Mouse (Mus musculus): ENCODE results near the gene Vmn1r114. TPM values are rescaled to one million over a fixed set of nuclear protein-coding genes. Genes with fewer than 3 reads are reported as not detected.
"Not testable (repeated sequence)": the region's sequence is repeated elsewhere in the genome, so short reads cannot be mapped to it uniquely, and the experiment has no call there.

Vmn1r114 gene
- not detected in 2 replicates for total RNA-seq (2014; rRNA removed; ENCODE audit: low replicate concordance)
- not detected in 2 replicates for polyA plus RNA-seq (2015; fragmentation: Nextera tagmentation; extraction: Ambion mirVana)

DNA sequence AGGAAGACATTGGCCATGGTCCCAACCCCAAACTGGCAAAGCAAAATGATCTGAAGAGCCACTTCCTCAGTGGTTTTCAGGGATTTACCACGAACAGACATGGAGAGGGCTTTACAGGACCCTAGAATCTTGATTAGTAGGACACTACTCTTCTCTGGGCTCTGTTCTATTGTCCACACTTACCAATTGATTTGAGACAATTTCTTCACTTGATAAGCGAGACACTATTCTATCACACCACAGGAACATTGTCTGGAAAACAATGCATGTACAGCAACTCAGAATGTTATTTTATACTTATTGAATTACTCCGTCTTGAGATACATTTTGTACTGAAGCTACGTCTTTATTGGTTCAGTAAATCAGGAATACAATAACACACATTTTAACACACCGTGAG, at the start of gene Vmn1r114:
Gene Vmn1r114 (minus strand): TSS at position 101 of the 400 bp plus-strand sequence.
- H3K4me1 ChIP-seq (ENCODE audit: control insufficient read depth, insufficient read depth); H3K27me3 ChIP-seq (ENCODE audit: control insufficient read depth, insufficient read depth, low read length); H3K27ac ChIP-seq (ENCODE audit: low read depth); H3K9ac ChIP-seq (replicated peaks; ENCODE audit: low read depth, low read length); DNase-seq (ENCODE audit: low spot score); H3K4me2 ChIP-seq (ENCODE audit: low read depth, low read length); H3K9me3 ChIP-seq (replicated peaks; ENCODE audit: control insufficient read depth, low read length); ATAC-seq (ENCODE audit: insufficient read depth, low read depth); H3K36me3 ChIP-seq (replicated peaks; ENCODE audit: control insufficient read depth, insufficient read depth, low read length); H3K4me3 ChIP-seq (ENCODE audit: low read depth, low read length): not testable (repeated sequence)
- no CpG with 5 or more reads among the region's 5 CpGs for WGBS

DNA sequence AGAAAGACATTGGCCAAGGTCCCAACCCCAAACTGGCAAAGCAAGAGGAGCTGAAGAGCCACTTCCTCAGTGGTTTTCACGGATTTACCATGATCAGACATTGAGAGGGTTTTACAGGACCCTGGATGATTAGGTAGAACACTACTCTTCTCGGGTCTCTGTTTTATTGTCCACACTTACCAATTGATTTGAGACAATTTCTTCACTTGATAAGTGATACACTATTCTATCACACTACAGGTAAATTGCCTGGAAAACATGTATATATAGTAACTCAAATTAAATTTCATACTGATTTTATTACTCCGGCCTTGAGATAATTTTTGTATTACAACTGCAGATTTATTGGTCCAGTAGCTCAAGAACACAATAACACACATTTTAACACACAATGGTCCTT, 32.9 kb upstream of the Vmn1r114 start, which contains the start of gene Vmn1r115:
Gene Vmn1r115 (minus strand): TSS at position 101 of the 400 bp plus-strand sequence.
- not testable (repeated sequence) for H3K27ac ChIP-seq (ENCODE audit: low read depth); H3K27me3 ChIP-seq (ENCODE audit: control insufficient read depth, insufficient read depth, low read length); H3K9me3 ChIP-seq (replicated peaks; ENCODE audit: control insufficient read depth, low read length); H3K36me3 ChIP-seq (replicated peaks; ENCODE audit: control insufficient read depth, insufficient read depth, low read length); H3K4me3 ChIP-seq (ENCODE audit: low read depth, low read length); H3K4me2 ChIP-seq (ENCODE audit: low read depth, low read length); H3K4me1 ChIP-seq (ENCODE audit: control insufficient read depth, insufficient read depth); DNase-seq (ENCODE audit: low spot score); ATAC-seq (ENCODE audit: insufficient read depth, low read depth); H3K9ac ChIP-seq (replicated peaks; ENCODE audit: low read depth, low read length)
- WGBS: 50% methylated on average over 1 of the region's 3 CpGs

DNA sequence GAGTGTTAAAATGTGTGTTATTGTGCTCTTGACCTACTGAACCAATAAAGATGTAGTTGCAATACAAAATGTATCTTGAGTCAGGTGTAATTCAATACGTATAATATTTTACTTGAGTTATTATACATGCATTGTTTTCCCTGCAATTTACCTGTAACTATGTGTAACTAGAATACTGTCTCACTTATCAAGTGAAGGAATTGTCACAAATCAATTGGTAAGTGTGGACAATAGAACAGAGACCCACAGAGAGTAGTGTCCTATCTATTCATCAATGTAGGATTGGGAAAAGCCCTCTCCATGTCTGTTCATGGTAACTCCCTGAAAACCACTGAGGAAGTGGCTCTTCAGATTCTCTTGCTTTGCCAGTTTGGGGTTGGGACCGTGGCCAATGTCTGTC, 25.0 kb downstream of the Vmn1r114 start, which contains the start of gene Vmn1r113:
Gene Vmn1r113 (plus strand): TSS at position 301 of the 400 bp plus-strand sequence.
- not testable (repeated sequence) for H3K27ac ChIP-seq (ENCODE audit: low read depth); H3K9me3 ChIP-seq (replicated peaks; ENCODE audit: control insufficient read depth, low read length); H3K27me3 ChIP-seq (ENCODE audit: control insufficient read depth, insufficient read depth, low read length); H3K4me3 ChIP-seq (ENCODE audit: low read depth, low read length); H3K9ac ChIP-seq (replicated peaks; ENCODE audit: low read depth, low read length); H3K36me3 ChIP-seq (replicated peaks; ENCODE audit: control insufficient read depth, insufficient read depth, low read length); H3K4me1 ChIP-seq (ENCODE audit: control insufficient read depth, insufficient read depth); H3K4me2 ChIP-seq (ENCODE audit: low read depth, low read length); DNase-seq (ENCODE audit: low spot score); ATAC-seq (ENCODE audit: insufficient read depth, low read depth)
- 41% methylated on average over 2 of the region's 2 CpGs for WGBS

DNA sequence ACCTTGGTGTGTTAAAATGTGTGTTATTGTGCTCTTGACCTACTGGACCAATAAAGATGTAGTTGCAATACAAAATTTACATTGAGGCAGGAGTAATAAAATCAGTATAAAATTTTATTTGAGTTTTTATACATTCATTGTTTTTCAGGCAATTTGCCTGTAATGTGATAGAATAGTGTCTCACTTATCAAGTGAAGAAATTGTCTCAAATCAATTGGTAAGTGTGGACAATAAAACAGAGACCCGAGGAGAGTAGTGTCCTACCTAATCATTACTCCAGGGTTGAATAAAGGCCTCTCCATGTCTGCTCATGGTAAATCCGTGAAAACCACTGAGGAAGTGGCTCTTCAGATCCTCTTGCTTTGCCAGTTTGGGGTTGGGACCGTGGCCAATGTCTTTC, 41.1 kb downstream of the Vmn1r114 start, which contains the start of gene Vmn1r112:
Gene Vmn1r112 (plus strand): TSS at position 301 of the 400 bp plus-strand sequence.
- not testable (repeated sequence) for DNase-seq (ENCODE audit: low spot score); H3K27me3 ChIP-seq (ENCODE audit: control insufficient read depth, insufficient read depth, low read length); ATAC-seq (ENCODE audit: insufficient read depth, low read depth); H3K4me1 ChIP-seq (ENCODE audit: control insufficient read depth, insufficient read depth); H3K36me3 ChIP-seq (replicated peaks; ENCODE audit: control insufficient read depth, insufficient read depth, low read length); H3K4me3 ChIP-seq (ENCODE audit: low read depth, low read length); H3K9me3 ChIP-seq (replicated peaks; ENCODE audit: control insufficient read depth, low read length); H3K9ac ChIP-seq (replicated peaks; ENCODE audit: low read depth, low read length); H3K4me2 ChIP-seq (ENCODE audit: low read depth, low read length); H3K27ac ChIP-seq (ENCODE audit: low read depth)
- no CpG with 5 or more reads among the region's 3 CpGs for WGBS

Other genes with a start within 250 kb of the Vmn1r114 start
- gene Gm4141, start 235.9 kb downstream of the Vmn1r114 start, total RNA-seq (2014; rRNA removed; ENCODE audit: low replicate concordance): not detected in 2 replicates
- gene Gm4141, start 235.9 kb downstream of the Vmn1r114 start, polyA plus RNA-seq (2015; fragmentation: Nextera tagmentation; extraction: Ambion mirVana): not detected in 2 replicates
- not detected in 2 replicates for gene Gm4513, start 213.2 kb downstream of the Vmn1r114 start, total RNA-seq (2014; rRNA removed; ENCODE audit: low replicate concordance)
- not detected in 2 replicates for gene Gm4513, start 213.2 kb downstream of the Vmn1r114 start, polyA plus RNA-seq (2015; fragmentation: Nextera tagmentation; extraction: Ambion mirVana)
- not detected in 2 replicates for gene Vmn1r107, start 143.3 kb downstream of the Vmn1r114 start, total RNA-seq (2014; rRNA removed; ENCODE audit: low replicate concordance)
- not detected in 2 replicates for gene Vmn1r107, start 143.3 kb downstream of the Vmn1r114 start, polyA plus RNA-seq (2015; fragmentation: Nextera tagmentation; extraction: Ambion mirVana)
- gene Vmn1r111, start 109.0 kb downstream of the Vmn1r114 start, total RNA-seq (2014; rRNA removed; ENCODE audit: low replicate concordance): not detected in 2 replicates
- not detected in 2 replicates for gene Vmn1r111, start 109.0 kb downstream of the Vmn1r114 start, polyA plus RNA-seq (2015; fragmentation: Nextera tagmentation; extraction: Ambion mirVana)
- not detected in 2 replicates for gene Gm10668, start 81.6 kb downstream of the Vmn1r114 start, total RNA-seq (2014; rRNA removed; ENCODE audit: low replicate concordance)
- not detected in 2 replicates for gene Gm10668, start 81.6 kb downstream of the Vmn1r114 start, polyA plus RNA-seq (2015; fragmentation: Nextera tagmentation; extraction: Ambion mirVana)
- gene Vmn1r112, start 41.0 kb downstream of the Vmn1r114 start, total RNA-seq (2014; rRNA removed; ENCODE audit: low replicate concordance): not detected in 2 replicates
- not detected in 2 replicates for gene Vmn1r112, start 41.0 kb downstream of the Vmn1r114 start, polyA plus RNA-seq (2015; fragmentation: Nextera tagmentation; extraction: Ambion mirVana)
- not detected in 2 replicates for gene Vmn1r113, start 24.9 kb downstream of the Vmn1r114 start, total RNA-seq (2014; rRNA removed; ENCODE audit: low replicate concordance)
- gene Vmn1r113, start 24.9 kb downstream of the Vmn1r114 start, polyA plus RNA-seq (2015; fragmentation: Nextera tagmentation; extraction: Ambion mirVana): not detected in 2 replicates
- gene Vmn1r115, start 32.8 kb upstream of the Vmn1r114 start, total RNA-seq (2014; rRNA removed; ENCODE audit: low replicate concordance): not detected in 2 replicates
- not detected in 2 replicates for gene Vmn1r115, start 32.8 kb upstream of the Vmn1r114 start, polyA plus RNA-seq (2015; fragmentation: Nextera tagmentation; extraction: Ambion mirVana)
- not detected in 2 replicates for gene Vmn1r116, start 60.1 kb upstream of the Vmn1r114 start, total RNA-seq (2014; rRNA removed; ENCODE audit: low replicate concordance)
- not detected in 2 replicates for gene Vmn1r116, start 60.1 kb upstream of the Vmn1r114 start, polyA plus RNA-seq (2015; fragmentation: Nextera tagmentation; extraction: Ambion mirVana)
- gene Vmn1r117, start 71.9 kb upstream of the Vmn1r114 start, total RNA-seq (2014; rRNA removed; ENCODE audit: low replicate concordance): not detected in 2 replicates
- not detected in 2 replicates for gene Vmn1r117, start 71.9 kb upstream of the Vmn1r114 start, polyA plus RNA-seq (2015; fragmentation: Nextera tagmentation; extraction: Ambion mirVana)
- gene Vmn1r118, start 100.2 kb upstream of the Vmn1r114 start, total RNA-seq (2014; rRNA removed; ENCODE audit: low replicate concordance): not detected in 2 replicates
- not detected in 2 replicates for gene Vmn1r118, start 100.2 kb upstream of the Vmn1r114 start, polyA plus RNA-seq (2015; fragmentation: Nextera tagmentation; extraction: Ambion mirVana)
- not detected in 2 replicates for gene Vmn1r119, start 200.3 kb upstream of the Vmn1r114 start, total RNA-seq (2014; rRNA removed; ENCODE audit: low replicate concordance)
- gene Vmn1r119, start 200.3 kb upstream of the Vmn1r114 start, polyA plus RNA-seq (2015; fragmentation: Nextera tagmentation; extraction: Ambion mirVana): not detected in 2 replicates
- not detected in 2 replicates for gene Vmn1r120, start 241.6 kb upstream of the Vmn1r114 start, total RNA-seq (2014; rRNA removed; ENCODE audit: low replicate concordance)
- not detected in 2 replicates for gene Vmn1r120, start 241.6 kb upstream of the Vmn1r114 start, polyA plus RNA-seq (2015; fragmentation: Nextera tagmentation; extraction: Ambion mirVana)